Mouse (Mus musculus) liver, embryonic 12.5 days (tissue): ENCODE data around the gene Rictor. TPM values are rescaled to one million over a fixed set of nuclear protein-coding genes. Genes with fewer than 3 reads are reported as not detected.

ENCODE experiments used
- ATAC-seq: fragments of 200-750 bp; cut with Nextera tagmentation; 2 replicates; pipeline ENCODE4 v1.8.0; 2017; ENCODE audit warnings: moderate number of reproducible peaks, mild to moderate bottlenecking, moderate library complexity
- H3K27ac ChIP-seq: fragments of 300-500 bp; sonication (generic); 2 replicates; pipeline ENCODE4 v1.5.1; 2016; ENCODE audit warnings: mild to moderate bottlenecking
- H3K27me3 ChIP-seq: fragments of 300-500 bp; sonication (generic); replicated peaks from 2 replicates; pipeline ENCODE4 v1.6.1; 2016; ENCODE audit warnings: mild to moderate bottlenecking, moderate library complexity
- H3K36me3 ChIP-seq: fragments of 300-500 bp; sonication (generic); 2 replicates; pipeline ENCODE4 v1.6.1; 2016; ENCODE audit warnings: mild to moderate bottlenecking, moderate library complexity
- H3K4me1 ChIP-seq: fragments of 300-500 bp; sonication (generic); 2 replicates; pipeline ENCODE4 v1.6.1; 2016
- H3K4me2 ChIP-seq: fragments of 300-500 bp; sonication (generic); 2 replicates; pipeline ENCODE4 v1.6.1; 2016; ENCODE audit warnings: mild to moderate bottlenecking, moderate library complexity
- H3K4me3 ChIP-seq: fragments of 300-500 bp; sonication (generic); 2 replicates; pipeline ENCODE4 v1.5.1; 2016; ENCODE audit warnings: mild to moderate bottlenecking, moderate library complexity
- H3K9ac ChIP-seq: fragments of 300-500 bp; sonication (generic); 2 replicates; pipeline ENCODE4 v1.6.1; 2016; ENCODE audit warnings: mild to moderate bottlenecking, moderate library complexity
- H3K9me3 ChIP-seq: fragments of 300-500 bp; sonication (generic); replicated peaks from 2 replicates; pipeline ENCODE4 v1.6.1; 2016; ENCODE audit warnings: mild to moderate bottlenecking, moderate library complexity
- WGBS: fragments of 180-500 bp; shearing (Covaris S2); methylation state at CpG from one replicate; pipeline ENCODE4 v1.1.7; 2016; ENCODE audit not compliant: insufficient replicate concordance; 5-methylcytosine and 5-hydroxymethylcytosine counted together
- polyA plus RNA-seq: library from polyadenylated mRNA; unstranded; fragments of >200 nt; fragmentation: Nextera tagmentation; extraction: Ambion mirVana; gene quantifications from 2 replicates; pipeline ENCODE4 v1.2.1, GENCODE M21; 2016

Gene Rictor
- polyA plus RNA-seq, 1 experiment from 2014 or later: 25.0 TPM

- no peaks in the 10 kb centered on the region for H3K9me3 ChIP-seq
- ATAC-seq: no peak
- no peaks in the 10 kb centered on the region for H3K36me3 ChIP-seq
- peak overlapping the region; percentile 86 for H3K4me2 ChIP-seq
- 79% methylated on average over 7 of the region's 7 CpGs for WGBS
- no peak overlapping the region for H3K27ac ChIP-seq
- H3K27me3 ChIP-seq: no peaks in the 10 kb centered on the region
- H3K9ac ChIP-seq: no peak overlapping the region; the same call in 1 of the 2 replicates
- peaks cover 73% of the 10 kb centered on the region for H3K4me1 ChIP-seq
- peak overlapping the region; percentile 97; the same call in 1 of the 2 replicates for H3K4me3 ChIP-seq
These were observed 2.2 kb downstream of the Rictor start for GRCm38 (mm10) chr15:6710341-6710740.

GRCm38 (mm10) chr15:6711226-6711625 lies 3.0 kb downstream of the Rictor start:
- H3K9ac ChIP-seq: no peak overlapping the region
- H3K27me3 ChIP-seq: no peaks in the 10 kb centered on the region
- 67% methylated on average over 7 of the region's 7 CpGs for WGBS
- peak overlapping the region; percentile 86 for H3K4me2 ChIP-seq
- no peak overlapping the region for H3K27ac ChIP-seq
- no peaks in the 10 kb centered on the region for H3K36me3 ChIP-seq
- H3K4me3 ChIP-seq: no peak overlapping the region
- H3K4me1 ChIP-seq: peaks cover 68% of the 10 kb centered on the region
- no peak for ATAC-seq
- no peaks in the 10 kb centered on the region for H3K9me3 ChIP-seq

- Histone ChIP-seq H3K27ac (peak overlapping the region; percentile 69), H3K4me1 (peaks cover 61% of the 10 kb centered on the region), H3K36me3 (peaks cover 22% of the 10 kb centered on the region), H3K9ac (0 out of 2 replicates have a peak overlapping the region, but pooled peaks have one; percentile 17), H3K4me2 (peak overlapping the region; percentile 50), H3K9me3 (0 out of 2 replicates have a peak, but pooled peaks cover 3% of the 10 kb centered on the region), H3K27me3 (no peaks in the 10 kb centered on the region), H3K4me3 (0 out of 2 replicates have a peak overlapping the region, but pooled peaks have one; percentile 16)
- peak; percentile 84 for ATAC-seq
- 23% methylated on average over 7 of the region's 7 CpGs for WGBS
These were observed 6.6 kb downstream of the Rictor start for GRCm38 (mm10) chr15:6714819-6715218.

DNA sequence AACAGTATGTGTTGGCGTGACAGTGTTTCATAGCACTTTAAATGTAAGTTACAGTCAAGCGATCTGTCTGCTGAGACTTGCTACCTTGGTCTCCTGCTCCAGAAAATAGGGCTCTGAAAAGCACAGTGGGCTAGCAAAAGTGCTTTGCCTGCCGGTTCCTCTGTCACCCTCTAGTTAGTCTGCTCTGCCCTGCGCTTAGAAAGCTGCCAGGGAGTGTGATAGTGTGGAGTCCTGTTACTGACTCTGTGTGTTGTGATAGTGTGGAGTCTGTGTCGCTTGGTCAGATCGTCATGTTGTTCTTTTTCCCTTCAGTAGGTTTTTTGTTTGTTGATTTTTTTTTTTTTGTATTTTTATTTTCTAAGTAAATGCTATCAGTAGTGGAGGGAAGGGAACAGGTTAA lies 7.1 kb downstream of the Rictor start:
- H3K9ac ChIP-seq: 0 out of 2 replicates have a peak overlapping the region, but pooled peaks have one; percentile 17
- H3K4me3 ChIP-seq: 0 out of 2 replicates have a peak overlapping the region, but pooled peaks have one; percentile 16
- peaks cover 57% of the 10 kb centered on the region for H3K4me1 ChIP-seq
- 49% methylated on average over 6 of the region's 6 CpGs for WGBS
- 0 out of 2 replicates have a peak, but pooled peaks cover 4% of the 10 kb centered on the region for H3K9me3 ChIP-seq
- H3K27ac ChIP-seq: peak overlapping the region; percentile 69
- peak; percentile 59 for ATAC-seq
- no peaks in the 10 kb centered on the region for H3K27me3 ChIP-seq
- H3K36me3 ChIP-seq: peaks cover 26% of the 10 kb centered on the region
- peak overlapping the region; percentile 50 for H3K4me2 ChIP-seq

GRCm38 (mm10) chr15:6721385-6721784 lies 13.2 kb downstream of the Rictor start:
- Histone ChIP-seq H3K4me1 (peaks cover 28% of the 10 kb centered on the region), H3K27ac (no peak overlapping the region), H3K36me3 (peaks cover 25% of the 10 kb centered on the region), H3K27me3 (no peaks in the 10 kb centered on the region), H3K9ac (no peak overlapping the region), H3K4me2 (no peak overlapping the region), H3K4me3 (no peak overlapping the region), H3K9me3 (0 out of 2 replicates have a peak, but pooled peaks cover 4% of the 10 kb centered on the region)
- ATAC-seq: no peak
- 82% methylated on average over 2 of the region's 2 CpGs for WGBS

DNA sequence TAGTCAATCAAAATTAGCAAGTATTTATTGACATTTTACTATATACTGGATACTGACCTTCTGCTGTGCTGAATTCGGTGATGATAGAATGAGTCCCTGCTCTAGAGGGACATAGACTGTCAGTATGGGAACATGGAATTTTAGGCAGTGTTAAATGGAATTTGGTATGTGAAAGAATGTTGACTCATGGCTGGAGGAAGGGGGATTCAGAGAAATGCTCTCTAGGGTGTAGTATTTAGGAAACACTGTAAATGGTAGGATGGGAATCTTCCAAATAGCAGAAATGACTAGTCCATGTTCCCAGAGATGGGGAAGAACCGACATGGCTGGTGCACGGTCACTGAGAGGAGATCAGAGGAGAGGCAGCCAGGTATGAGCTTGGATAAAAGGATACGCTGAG lies 13.6 kb downstream of the Rictor start:
- H3K9me3 ChIP-seq: 0 out of 2 replicates have a peak, but pooled peaks cover 4% of the 10 kb centered on the region
- no peaks in the 10 kb centered on the region for H3K27me3 ChIP-seq
- H3K4me2 ChIP-seq: no peak overlapping the region
- 90% methylated on average over 4 of the region's 4 CpGs for WGBS
- no peak overlapping the region for H3K27ac ChIP-seq
- peaks cover 21% of the 10 kb centered on the region for H3K36me3 ChIP-seq
- H3K9ac ChIP-seq: no peak overlapping the region
- ATAC-seq: no peak
- no peak overlapping the region for H3K4me3 ChIP-seq
- peaks cover 26% of the 10 kb centered on the region for H3K4me1 ChIP-seq

- no peak overlapping the region for H3K27ac ChIP-seq
- H3K4me3 ChIP-seq: no peak overlapping the region
- H3K4me2 ChIP-seq: no peak overlapping the region
- peaks cover 26% of the 10 kb centered on the region for H3K4me1 ChIP-seq
- H3K36me3 ChIP-seq: peaks cover 18% of the 10 kb centered on the region
- no peak overlapping the region for H3K9ac ChIP-seq
- ATAC-seq: 0 out of 2 replicates have a peak, but pooled peaks have one; percentile 37
- 0 out of 2 replicates have a peak, but pooled peaks cover 4% of the 10 kb centered on the region for H3K9me3 ChIP-seq
- 85% methylated on average over 11 of the region's 11 CpGs for WGBS
- no peaks in the 10 kb centered on the region for H3K27me3 ChIP-seq
These were observed 14.4 kb downstream of the Rictor start for GRCm38 (mm10) chr15:6722405-6723176.

DNA sequence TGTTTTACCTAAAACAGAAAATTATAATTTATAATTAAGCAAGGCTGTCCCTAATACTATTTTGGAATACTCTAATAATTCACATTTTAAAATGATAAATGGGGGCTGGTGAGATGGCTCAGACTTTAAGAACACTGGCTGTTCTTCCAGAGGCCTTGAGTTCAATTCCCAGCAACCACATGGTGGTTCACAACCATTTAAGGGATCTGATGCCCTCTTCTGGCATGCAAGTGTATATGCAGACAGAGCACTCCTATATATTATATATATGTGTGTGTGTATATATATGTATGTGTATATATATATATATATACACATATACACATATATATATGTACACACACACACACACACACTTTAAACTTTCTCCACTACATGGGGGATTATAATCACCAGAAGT lies 15.2 kb downstream of the Rictor start:
- peaks cover 18% of the 10 kb centered on the region for H3K36me3 ChIP-seq
- H3K9me3 ChIP-seq: 0 out of 2 replicates have a peak, but pooled peaks cover 4% of the 10 kb centered on the region
- H3K27me3 ChIP-seq: no peaks in the 10 kb centered on the region
- H3K4me3 ChIP-seq: no peak overlapping the region
- no peak overlapping the region for H3K27ac ChIP-seq
- no peak for ATAC-seq
- H3K4me2 ChIP-seq: no peak overlapping the region
- no peak overlapping the region for H3K9ac ChIP-seq
- H3K4me1 ChIP-seq: peaks cover 29% of the 10 kb centered on the region

- H3K9ac ChIP-seq: no peak overlapping the region
These were observed 16.3 kb downstream of the Rictor start for GRCm38 (mm10) chr15:6724442-6724841.

DNA sequence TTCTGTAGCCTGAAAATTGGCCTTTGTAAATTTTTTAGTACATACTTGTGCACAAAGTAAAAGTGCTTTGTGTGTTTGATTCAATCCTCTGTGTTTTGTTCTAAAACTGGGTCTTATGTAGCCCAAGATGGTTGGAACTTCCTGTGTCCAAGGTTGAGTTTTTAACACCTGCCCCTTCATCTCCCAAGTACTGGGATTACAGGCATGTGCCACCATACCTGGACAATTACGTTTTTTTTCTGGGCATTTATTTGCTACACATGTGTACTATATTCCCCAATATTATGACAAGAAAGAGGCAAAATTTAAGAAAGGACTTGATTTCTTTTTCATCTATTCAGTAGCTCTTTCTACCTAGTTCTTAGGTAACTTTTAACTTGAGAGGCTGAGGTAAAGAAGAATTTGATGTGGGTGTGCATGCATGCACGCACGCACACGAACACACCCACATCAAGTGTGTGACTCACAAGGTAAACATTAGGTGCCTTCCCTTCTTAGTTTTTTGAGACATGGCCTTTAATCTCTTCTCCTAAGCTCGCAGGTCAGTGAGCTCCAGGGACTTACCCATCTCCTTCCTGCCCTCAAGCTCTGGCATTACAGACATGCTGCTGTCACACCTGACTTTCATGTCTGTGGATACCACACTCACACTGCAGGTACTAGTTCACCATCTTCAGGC lies 18.1 kb downstream of the Rictor start:
- ATAC-seq: no peak
- WGBS: 78% methylated on average over 5 of the region's 5 CpGs
- no peaks in the 10 kb centered on the region for H3K9me3 ChIP-seq
- no peak overlapping the region for H3K27ac ChIP-seq
- H3K4me2 ChIP-seq: no peak overlapping the region
- no peaks in the 10 kb centered on the region for H3K27me3 ChIP-seq
- no peak overlapping the region for H3K4me3 ChIP-seq
- H3K9ac ChIP-seq: no peak overlapping the region
- no peaks in the 10 kb centered on the region for H3K36me3 ChIP-seq
- H3K4me1 ChIP-seq: peaks cover 33% of the 10 kb centered on the region

More at GRCm38 (mm10) chr15:6724442-6724841, 16.3 kb downstream of the Rictor start:
- WGBS: 50% methylated on average over 1 of the region's 1 CpGs
- no peaks in the 10 kb centered on the region for H3K27me3 ChIP-seq
- peaks cover 7% of the 10 kb centered on the region for H3K36me3 ChIP-seq
- H3K4me3 ChIP-seq: no peak overlapping the region
- H3K9me3 ChIP-seq: 0 out of 2 replicates have a peak, but pooled peaks cover 4% of the 10 kb centered on the region
- no peak overlapping the region for H3K4me2 ChIP-seq
- H3K4me1 ChIP-seq: peaks cover 30% of the 10 kb centered on the region
- H3K27ac ChIP-seq: no peak overlapping the region
- ATAC-seq: no peak

DNA sequence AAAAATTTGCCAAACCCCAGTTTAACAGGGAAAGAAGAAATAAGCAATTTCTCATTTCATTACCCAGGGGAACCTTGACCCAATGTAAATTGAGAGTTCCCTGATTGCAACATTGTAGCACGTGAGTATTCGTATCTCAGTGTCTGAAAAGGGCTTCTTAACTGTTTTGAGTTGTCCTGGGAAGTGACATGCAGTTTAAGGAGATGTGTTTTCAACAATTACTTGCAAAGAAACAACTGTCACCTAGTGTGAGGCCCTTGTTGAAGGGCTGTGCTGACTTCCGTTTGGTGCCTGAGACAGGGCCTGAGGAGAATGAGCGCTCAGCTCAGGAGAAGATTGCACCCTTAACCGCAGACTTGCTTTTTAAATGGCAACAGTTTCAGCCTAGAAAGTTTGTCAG lies 24.9 kb downstream of the Rictor start:
- Histone ChIP-seq H3K27me3 (no peaks in the 10 kb centered on the region), H3K4me3 (no peak overlapping the region), H3K4me1 (peaks cover 29% of the 10 kb centered on the region), H3K9ac (no peak overlapping the region), H3K4me2 (no peak overlapping the region), H3K36me3 (peaks cover 15% of the 10 kb centered on the region; the same call in 1 of the 2 replicates), H3K9me3 (no peaks in the 10 kb centered on the region), H3K27ac (no peak overlapping the region)
- no peak for ATAC-seq
- 63% methylated on average over 5 of the region's 5 CpGs for WGBS

GRCm38 (mm10) chr15:6739180-6739579 lies 31.0 kb downstream of the Rictor start:
- Histone ChIP-seq H3K4me1 (peaks cover 26% of the 10 kb centered on the region), H3K4me2 (no peak overlapping the region), H3K36me3 (peaks cover 25% of the 10 kb centered on the region), H3K4me3 (no peak overlapping the region), H3K9ac (no peak overlapping the region), H3K9me3 (no peaks in the 10 kb centered on the region), H3K27me3 (no peaks in the 10 kb centered on the region), H3K27ac (no peak overlapping the region)
- no peak for ATAC-seq
- WGBS: 97% methylated on average over 2 of the region's 2 CpGs
